Mouse (Mus musculus) adrenal gland, adult 2 months (tissue): ENCODE measurements around the gene Erc2. TPM values are rescaled to one million over a fixed set of nuclear protein-coding genes. Genes with fewer than 3 reads are reported as not detected.

Experiments used
- DNase-seq: peaks from one replicate; pipeline ENCODE4 v3.0.0; 2021
- polyA plus RNA-seq: library from polyadenylated mRNA; depleted of rRNA; stranded (reverse); fragments of >200 nt; gene quantifications from 2 replicates; pipeline ENCODE4 v1.2.3, GENCODE M21; 2012
- total RNA-seq, 2 experiments: library from RNA; stranded (reverse); gene quantifications; 2 replicates each; pipeline ENCODE4 v1.2.3; 2021

Gene Erc2
- total and polyA plus RNA-seq, 3 experiments: 1.7 to 9.6 (median 7.1) TPM

- no peak for DNase-seq
Measured at GRCm38 (mm10) chr14:28181070-28181825, 559.0 kb downstream of the Erc2 start.

GRCm38 (mm10) chr14:28192711-28193364 lies 570.6 kb downstream of the Erc2 start:
- DNase-seq: no peak

GRCm38 (mm10) chr14:28203874-28204273 lies 581.6 kb downstream of the Erc2 start:
- DNase-seq: no peak

- DNase-seq: no peak
Measured at GRCm38 (mm10) chr14:28206303-28206702, 584.1 kb downstream of the Erc2 start.

- DNase-seq: no peak
Measured at GRCm38 (mm10) chr14:28225550-28225949, 603.3 kb downstream of the Erc2 start.

- no peak for DNase-seq
Measured at GRCm38 (mm10) chr14:28230563-28230962, 608.3 kb downstream of the Erc2 start.

- DNase-seq: no peak
Measured at GRCm38 (mm10) chr14:28231241-28231640, 609.0 kb downstream of the Erc2 start.

GRCm38 (mm10) chr14:28238336-28239048 lies 616.3 kb downstream of the Erc2 start:
- no peak for DNase-seq

GRCm38 (mm10) chr14:28240111-28240510 lies 617.9 kb downstream of the Erc2 start:
- no peak for DNase-seq

- DNase-seq: no peak
Measured at GRCm38 (mm10) chr14:28242743-28243142, 620.5 kb downstream of the Erc2 start.

GRCm38 (mm10) chr14:28243474-28243873 lies 621.2 kb downstream of the Erc2 start:
- no peak for DNase-seq

GRCm38 (mm10) chr14:28262706-28263105 lies 640.5 kb downstream of the Erc2 start:
- peak; percentile 8 for DNase-seq

GRCm38 (mm10) chr14:28267367-28267766 lies 645.1 kb downstream of the Erc2 start:
- DNase-seq: no peak

GRCm38 (mm10) chr14:28271846-28272245 lies 649.6 kb downstream of the Erc2 start:
- DNase-seq: no peak

GRCm38 (mm10) chr14:28273669-28274068 lies 651.4 kb downstream of the Erc2 start:
- DNase-seq: no peak

- no peak for DNase-seq
Measured at GRCm38 (mm10) chr14:28274826-28275225, 652.6 kb downstream of the Erc2 start.

- DNase-seq: no peak
Measured at GRCm38 (mm10) chr14:28278951-28279350, 656.7 kb downstream of the Erc2 start.

- no peak for DNase-seq
Measured at GRCm38 (mm10) chr14:28280376-28280775, 658.1 kb downstream of the Erc2 start.

- peak; percentile 73 for DNase-seq
Measured at GRCm38 (mm10) chr14:28283319-28284095, 661.3 kb downstream of the Erc2 start.

- DNase-seq: peak; percentile 44
Measured at GRCm38 (mm10) chr14:28286511-28286910, 664.3 kb downstream of the Erc2 start.

- DNase-seq: no peak
Measured at GRCm38 (mm10) chr14:28288196-28288595, 666.0 kb downstream of the Erc2 start.

GRCm38 (mm10) chr14:28288926-28289325 lies 666.7 kb downstream of the Erc2 start:
- DNase-seq: no peak
